Mouse (Mus musculus): ENCODE measurements around the gene 1700056E22Rik.

- TF ChIP-seq CTCF (conservative IDR thresholded peaks at IDR 0.05; ENCODE audit: low read length) (no peak), NANOG (IDR thresholded peaks at IDR 0.05; ENCODE audit: borderline replicate concordance, low read length) (no peak), POU5F1 (IDR thresholded peaks at IDR 0.05; ENCODE audit: borderline replicate concordance, low read length) (no peak)
Measured at GRCm38 (mm10) chr1:184065589-184066361, 31.7 kb upstream of the 1700056E22Rik start.

Measured in E14TG2a.4 (cell line).